Mouse (Mus musculus) CD4-positive, CD25-positive, alpha-beta regulatory T cell, adult 4 months (primary cell): Measurements from ENCODE around the gene Tnpo1. TPM values are rescaled to one million over a fixed set of nuclear protein-coding genes. Genes with fewer than 3 reads are reported as not detected.

ENCODE experiments used
- ATAC-seq: one replicate; pipeline ENCODE4 v1.8.0; 2017
- polyA plus RNA-seq, 2 experiments: library from polyadenylated mRNA; unstranded; fragments of 100-300 nt; shearing (Covaris generic); gene quantifications; one replicate each; pipeline ENCODE4 v1.2.1; 2017

Tnpo1 gene
- polyA plus RNA-seq = 10 to 100 TPM; 23.1 to 39.0 TPM

DNA sequence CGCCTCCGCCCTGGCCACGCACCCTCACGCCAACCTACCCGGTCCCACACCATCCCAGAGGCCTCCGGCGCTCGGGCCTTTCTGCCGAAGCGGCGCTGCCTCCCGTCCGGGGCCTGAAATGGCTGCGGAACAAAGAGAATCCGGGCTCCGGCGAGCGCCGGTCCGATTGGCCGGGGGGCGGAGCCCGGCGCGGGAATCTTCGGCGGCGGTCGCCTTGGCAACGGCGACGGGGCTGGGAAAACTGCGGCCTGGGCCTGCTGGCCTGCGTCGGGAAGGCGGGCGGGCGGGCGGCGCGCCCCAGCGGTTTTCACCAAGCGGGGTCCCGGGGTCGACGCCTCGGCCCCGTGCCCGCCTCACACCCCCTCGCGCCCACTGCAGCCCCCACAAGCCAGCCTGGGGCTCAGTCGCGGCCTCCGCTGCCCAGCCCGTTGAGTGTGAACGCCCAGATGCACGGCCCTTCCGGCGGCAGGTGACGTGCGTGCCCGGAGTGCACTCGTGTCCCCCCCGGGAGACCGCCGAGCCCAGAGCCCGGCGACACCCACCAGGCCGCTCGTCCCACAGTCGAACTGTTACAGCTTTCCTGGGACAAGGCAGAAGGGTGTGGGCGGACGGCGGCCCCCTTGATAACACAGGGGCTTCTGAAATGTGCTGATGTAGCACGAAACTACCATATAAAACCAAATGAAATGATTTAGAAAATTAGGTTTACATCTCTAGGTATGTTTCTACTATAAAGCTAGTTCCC, at the start of gene Tnpo1:
TSS of gene Tnpo1 (minus strand) at position 172 of the 745 bp plus-strand sequence.
- peak; percentile 72 for ATAC-seq

DNA sequence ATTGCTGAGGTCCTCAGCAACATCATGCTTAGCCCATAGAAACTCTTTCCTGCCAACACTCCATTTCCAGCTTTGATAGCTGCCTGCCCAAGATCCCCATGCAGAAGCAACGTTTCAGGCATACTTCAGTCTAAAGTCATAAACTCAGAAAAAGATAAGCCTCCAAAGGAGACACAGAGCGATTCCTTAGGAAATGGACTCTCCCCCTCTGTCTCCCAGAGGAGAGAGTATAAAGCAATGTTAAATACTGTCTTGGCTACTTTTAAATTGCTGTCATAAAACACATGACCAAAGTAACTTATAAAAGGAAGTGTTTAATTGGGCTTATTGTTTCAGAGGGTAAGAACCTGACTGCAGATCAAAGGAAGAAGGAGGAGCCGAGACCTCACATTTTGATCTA, 45.9 kb upstream of the Tnpo1 start:
- no peak for ATAC-seq

DNA sequence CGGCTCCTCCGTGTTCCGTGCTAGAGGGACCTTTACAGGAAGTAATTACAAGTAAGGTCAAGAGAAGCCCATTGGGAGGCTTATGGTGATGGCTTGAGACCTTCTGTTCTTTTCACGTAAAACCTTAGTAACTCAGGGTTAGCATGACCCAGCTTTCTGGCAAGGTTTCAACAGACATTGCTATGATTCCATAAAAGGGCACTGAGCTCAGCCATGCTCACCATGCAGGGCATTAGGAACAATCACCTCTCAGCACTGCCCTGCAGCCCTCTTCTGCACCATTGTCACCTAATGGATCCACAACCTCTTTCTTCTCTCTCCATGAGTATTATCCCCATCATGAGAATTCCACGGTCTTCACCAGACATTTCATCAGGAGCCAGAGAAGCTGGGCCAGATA, 45.5 kb upstream of the Tnpo1 start:
- ATAC-seq = no peak

DNA sequence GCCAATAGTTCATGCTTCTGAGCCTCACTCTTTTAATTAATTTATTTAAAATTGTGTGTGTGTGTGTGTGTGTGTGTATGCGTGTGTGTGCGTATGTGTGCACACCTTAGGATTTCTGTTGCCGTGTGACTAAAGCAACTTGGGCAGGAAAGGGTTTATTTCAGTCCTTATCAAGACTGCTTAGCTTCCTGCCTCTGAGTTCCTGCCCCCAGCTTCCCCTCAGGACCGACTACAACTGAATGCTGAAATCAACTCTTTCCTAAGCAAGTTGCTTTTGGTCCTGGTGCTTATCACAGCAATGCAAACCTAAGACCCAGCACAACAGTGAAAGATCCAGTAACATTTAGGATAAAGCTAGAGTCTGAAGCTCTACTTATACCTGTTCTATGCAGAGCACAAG, 42.3 kb upstream of the Tnpo1 start:
- ATAC-seq = no peak

DNA sequence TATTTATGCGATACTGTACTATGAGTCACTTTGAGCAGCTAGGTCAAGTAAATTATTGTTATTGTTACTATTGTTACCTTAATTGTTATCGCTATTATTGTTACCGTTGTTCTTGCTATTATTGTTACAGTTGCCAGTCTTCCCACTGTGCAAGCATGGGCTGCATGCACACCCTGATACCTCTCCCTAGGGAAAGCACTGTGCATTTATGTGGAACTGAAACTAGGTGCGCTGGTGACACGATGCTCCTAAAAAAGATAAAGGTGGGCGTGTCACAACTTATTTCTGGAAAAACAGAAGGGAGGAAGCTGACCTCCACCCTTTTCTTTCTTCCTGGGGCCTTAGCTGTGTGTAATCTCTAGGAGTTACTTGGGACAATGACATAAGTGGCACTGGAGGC, 41.8 kb upstream of the Tnpo1 start:
- ATAC-seq = no peak

DNA sequence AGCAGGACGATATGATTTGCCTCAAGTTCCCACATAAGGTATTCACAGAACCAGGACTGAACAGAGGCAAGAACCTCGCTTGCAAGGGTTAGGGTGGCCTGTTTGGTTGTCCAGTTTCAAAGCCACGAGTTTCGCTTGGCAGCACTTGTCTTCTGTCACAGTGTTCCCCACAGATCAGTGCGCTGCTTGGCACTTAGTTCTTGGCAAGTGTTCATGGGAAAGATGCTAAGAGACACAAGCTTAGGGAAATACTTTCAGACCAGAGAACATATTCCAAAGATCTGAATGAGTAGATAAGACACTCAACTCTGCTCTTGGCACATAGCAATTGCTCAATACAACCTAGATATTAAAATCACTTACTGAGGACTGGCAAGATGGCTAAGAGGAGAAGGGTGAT, 40.4 kb upstream of the Tnpo1 start:
- no peak for ATAC-seq

DNA sequence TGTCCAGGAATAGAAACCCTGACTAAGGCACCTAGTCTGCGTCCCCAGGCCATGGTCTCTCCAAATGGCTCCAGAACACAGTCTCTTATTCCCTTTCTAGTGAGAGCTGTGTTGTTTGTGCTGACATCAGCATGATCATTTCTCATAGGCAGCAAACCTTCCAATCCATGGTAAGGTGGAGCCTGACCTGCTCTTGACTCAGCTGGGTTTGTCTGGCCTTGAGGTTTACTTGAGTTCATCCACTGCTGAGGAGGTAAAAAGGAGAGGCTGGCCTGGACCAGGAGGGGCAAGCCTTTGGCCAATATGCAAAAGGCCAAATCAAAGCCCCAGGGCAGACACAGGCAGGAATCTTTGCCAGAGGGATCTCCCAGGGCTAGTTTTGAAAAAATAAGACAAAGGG, 37.4 kb upstream of the Tnpo1 start:
- ATAC-seq = no peak

DNA sequence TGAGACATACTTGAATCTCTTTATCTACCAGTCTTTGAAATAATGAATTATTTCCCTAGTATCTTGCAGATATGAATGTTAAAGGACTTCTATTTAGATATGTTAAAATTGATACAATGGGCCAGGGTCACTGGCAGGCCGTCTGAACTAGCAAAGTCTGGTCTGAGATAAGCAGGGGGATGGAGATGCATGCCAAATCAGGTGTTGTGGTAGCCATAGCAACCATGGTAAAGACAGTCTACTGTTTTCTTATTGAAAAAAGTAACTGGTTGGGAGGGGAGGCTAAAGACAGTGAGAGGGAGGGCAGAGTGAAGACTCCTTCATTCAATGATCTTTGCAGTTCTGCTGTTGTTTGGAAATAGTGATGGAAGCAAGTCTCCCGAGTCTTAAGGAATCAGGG, 32.0 kb upstream of the Tnpo1 start:
- ATAC-seq = no peak

DNA sequence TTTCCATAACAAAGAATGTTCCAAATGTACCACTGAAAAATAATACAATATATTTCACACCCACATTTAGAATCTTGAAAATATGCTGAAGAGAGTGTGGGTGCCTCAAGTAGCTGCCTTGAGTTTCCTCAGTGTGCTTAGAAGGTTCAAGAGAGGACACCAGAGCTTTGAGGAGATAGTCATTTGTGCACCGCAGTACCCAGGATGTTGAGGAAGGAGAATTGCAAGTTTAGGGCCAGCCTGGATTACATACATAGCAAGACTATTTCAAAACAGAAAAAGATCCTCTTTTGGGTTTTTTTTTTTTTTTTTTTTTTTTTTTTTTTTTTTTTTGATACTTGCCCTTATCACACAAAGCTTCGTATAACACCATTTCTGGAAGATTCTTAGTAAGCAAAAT, 30.0 kb upstream of the Tnpo1 start:
- ATAC-seq = no peak

DNA sequence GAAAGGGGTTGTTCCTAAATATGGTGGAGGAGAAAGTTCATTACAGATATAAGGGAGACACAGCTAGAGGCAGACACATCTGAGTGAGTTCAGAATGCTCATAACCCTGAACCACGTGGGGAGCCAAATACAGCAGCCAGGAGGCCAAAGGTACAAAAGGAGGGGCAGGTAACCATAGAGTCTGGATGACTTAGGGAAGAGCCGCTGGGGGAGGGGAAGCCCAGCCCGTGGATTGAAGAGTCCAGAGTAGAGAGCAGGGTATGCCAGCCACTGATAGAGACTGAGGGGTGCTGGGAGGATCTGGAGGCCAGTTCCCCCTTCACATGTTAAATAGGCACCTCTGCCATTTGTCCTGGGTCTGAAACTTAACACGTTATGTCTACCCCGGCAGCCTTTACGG, 29.5 kb upstream of the Tnpo1 start:
- ATAC-seq = no peak

DNA sequence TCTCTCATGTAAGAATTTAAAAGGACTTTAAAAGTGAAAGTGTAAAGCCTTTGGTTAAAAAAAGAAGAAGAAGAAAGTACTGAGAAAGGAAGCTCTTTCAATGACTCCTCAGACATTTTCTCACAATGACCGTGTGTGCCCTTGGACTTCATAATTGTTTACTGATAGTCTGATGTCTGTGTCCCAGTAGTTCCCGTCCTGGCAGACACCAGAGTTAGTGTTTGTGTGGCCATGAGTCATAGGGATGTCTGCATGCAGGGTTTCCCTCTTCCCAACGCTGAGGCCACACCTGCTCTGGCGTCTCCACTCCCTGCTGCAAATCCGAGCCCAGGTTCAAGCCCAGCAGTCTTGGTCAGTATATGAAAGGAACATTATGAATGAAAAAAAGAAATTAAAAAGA, 29.0 kb upstream of the Tnpo1 start:
- ATAC-seq = no peak

DNA sequence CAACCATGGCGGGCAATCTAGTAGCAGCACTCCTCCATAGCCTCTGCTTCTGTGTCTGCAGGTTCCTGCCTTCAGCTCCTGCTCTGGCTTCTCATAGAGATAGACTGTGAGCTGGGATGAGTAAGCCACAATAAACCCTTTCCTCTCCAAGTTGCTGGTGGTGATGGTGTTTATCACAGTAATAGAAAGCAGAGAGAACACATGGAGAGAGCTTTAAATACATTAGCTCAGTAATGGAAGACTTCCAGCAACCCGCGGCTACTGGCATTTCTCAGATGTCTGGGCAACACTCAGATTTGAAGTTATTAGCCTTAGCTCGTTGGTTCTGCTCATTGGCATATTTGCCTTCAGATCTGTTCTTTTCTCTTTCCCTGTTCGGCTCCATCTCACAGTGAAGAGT, 27.6 kb upstream of the Tnpo1 start:
- ATAC-seq = no peak

DNA sequence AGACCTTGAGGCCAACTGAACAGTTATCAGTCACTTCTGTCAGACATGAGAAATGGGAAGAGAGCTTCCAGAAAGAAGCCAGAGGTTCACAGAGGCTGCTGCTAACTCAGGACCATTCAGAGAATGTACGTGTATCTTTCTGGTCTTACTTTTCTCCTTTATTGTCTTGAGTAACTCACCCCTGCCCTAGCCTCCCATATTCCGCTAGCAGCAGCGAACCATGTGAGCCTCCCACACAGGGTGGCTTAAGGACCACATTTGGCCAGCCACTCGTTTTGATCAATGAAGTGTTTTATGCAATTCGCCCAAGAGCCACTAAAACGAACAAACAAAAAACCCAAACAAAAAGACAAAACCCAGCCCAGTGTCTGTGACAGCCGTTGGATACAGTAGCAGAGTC, 25.8 kb upstream of the Tnpo1 start:
- ATAC-seq = no peak

DNA sequence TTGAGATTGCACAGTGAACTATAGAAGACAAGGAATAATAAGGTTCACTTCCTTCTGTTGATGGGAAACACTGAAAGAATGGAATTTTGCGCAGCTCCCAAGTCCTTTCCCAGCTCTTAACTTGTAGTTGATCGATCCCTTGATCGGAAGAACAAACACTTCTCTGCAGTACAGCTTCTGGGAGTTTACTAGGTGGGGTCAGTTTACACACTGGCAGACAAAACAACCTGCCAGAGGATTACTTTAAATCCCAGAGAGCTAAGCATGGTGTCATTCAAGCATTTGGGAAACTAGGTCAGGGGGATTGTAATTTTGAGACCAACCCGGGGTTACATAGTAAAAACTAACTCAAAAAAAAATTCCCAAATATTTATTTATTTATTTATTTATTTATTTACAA, 22.0 kb upstream of the Tnpo1 start:
- ATAC-seq = no peak

DNA sequence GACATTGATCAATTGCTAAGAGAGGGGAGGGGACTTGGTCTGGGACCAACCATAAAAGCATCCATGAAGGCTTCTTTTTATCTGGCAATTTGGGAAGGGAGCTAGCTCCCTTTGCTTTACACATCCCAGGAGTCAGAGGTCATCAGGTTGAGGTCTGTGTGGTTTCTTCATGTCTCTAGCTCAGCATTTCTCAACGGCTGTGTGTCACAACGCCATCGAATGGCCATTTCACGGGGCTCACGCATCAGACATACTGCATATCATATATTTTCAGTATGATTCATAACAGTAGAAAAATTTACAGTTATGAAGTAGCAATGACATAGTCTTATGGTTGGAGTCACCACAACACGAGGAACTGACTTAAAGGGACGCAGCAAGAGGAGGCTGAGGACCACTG, 20.2 kb upstream of the Tnpo1 start:
- ATAC-seq = no peak

DNA sequence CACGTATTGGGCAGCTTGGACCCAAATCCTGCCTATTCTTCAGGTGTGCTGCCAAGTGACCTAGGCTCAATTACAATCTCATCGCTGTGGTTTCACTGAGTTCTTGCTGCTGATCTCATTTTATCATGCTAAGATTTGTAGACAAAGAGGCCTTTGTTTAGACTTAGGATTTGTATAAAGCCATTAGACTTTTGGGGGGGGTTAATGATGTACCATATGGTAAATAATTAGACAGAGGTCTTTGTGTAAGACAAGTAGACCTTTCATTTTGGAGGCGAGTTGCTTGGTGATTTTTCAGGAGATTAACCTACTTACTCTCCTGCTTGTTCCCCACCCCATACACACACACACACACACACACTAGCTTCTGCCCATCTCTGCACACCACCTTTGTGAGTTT, 19.7 kb upstream of the Tnpo1 start:
- ATAC-seq = no peak

DNA sequence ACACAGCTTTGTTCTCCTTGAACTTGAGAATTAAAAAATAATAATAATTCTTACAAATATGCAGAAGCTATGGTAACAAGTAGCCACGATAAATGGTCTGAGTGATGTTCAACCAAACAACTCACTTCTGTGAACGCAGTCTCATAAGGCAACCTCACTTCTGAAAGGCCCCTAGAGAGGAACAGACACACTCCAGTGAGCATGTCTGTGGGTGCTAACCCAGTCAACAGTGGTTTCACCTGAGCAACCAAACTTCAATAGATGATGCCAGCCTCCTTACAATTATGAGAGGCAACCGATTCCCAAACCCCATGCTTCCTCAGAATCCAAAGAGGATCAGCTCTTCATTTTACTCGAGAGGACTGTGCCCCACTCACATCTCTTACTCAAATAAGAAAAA, 19.2 kb upstream of the Tnpo1 start:
- ATAC-seq = no peak

DNA sequence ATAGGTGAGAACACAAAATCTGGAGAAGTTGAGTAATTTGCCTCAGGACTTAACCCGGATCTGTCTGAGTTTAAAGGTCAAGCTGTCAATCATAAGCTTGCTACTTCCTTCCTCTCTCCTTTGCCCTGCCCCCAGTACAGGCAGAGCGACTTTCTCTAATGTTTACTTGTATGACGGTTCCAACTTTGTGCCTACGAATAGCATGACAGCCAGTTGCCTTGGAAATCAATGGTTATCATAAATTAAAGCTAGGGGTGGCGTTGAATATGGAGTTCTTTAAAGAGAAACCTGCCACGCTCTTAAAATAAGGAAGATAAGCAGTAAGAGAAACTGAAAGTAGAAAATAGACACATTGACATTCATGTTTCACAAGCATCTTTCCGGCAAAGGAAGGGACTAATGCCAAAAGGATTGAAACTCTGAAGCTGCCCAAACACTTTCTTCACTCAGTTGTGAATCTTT, 18.5 kb upstream of the Tnpo1 start:
- ATAC-seq = peak; percentile 93

DNA sequence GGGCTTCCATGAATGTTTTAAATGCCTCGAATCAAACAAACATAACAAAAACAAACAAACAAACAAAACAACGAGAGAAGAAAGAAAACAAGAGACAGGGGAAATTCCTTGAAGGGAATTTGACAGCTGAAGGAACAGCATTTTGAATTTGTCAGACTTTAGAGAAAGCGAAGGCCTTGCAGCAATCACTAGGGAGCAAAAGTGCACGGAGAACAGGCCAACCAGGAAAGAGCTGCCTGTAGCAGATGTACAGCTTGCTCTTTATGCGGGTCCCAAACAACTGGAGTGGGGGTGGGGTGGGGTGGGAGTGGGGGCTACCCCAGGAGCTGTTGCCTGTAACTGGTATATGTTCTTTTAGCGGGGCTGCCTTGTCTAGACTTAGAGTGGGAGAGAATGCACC, 16.2 kb upstream of the Tnpo1 start:
- ATAC-seq = no peak

DNA sequence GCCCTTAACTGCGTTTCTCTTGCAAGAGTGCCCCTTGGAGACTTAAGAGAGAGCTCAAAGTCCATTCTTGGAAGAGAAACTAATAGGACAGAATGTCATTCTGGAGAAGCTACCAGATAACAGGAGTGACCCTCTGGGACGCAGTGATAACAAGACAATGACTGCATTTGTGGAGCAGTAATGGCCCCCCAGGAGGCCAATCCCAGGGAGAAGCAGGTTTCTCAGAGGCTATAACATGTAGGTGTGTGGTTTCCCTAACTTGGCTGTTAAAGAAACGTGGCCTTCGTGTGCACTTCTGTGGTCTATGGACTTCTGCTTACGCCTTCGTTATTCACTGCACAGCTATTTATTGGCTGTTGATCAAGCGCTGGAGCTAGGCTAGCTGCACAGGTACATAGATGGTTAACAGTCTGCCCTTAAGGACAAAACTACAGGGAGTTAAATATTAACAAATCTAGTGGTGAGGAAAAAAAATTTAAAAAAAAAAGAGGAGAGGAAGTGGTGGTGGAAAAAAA, 15.7 kb upstream of the Tnpo1 start:
- ATAC-seq = no peak

DNA sequence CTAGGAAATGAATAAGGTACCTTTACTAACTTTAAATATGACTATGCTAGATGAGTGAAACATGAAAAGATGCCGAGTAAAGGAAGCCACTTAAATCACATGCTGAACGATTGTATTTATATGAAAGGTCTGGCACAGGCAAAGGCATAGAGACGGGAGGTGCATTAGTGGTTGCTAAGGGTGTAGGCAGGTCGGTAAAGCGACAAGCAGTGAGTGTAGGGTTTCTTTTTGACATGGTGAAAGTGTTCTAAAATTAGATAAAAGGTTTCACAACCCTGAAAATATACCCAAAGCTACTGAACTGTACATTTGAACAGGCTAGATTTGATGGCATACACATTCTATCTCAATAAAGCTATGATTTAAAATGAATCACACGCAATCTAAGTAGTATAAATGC, 10.9 kb upstream of the Tnpo1 start:
- ATAC-seq = peak; percentile 61

DNA sequence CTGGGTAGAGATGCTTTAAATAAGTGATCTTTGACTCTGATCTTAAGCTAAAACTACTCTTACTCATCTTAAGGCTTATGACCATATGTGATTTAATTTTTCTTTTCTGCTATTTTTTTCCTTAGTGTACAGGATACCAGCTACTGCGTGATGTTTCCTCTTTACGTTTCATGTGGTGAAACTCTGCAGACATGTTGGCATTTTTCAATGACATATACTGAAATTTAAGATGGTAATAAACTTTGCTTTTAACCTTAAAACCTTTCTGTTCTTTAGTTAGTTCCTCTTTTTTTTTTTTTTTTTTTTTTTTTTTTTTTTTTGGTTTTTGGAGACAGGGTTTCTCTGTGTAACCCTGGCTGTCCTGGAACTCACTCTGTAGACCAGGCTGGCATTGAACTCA, 2.7 kb upstream of the Tnpo1 start:
- ATAC-seq = no peak

DNA sequence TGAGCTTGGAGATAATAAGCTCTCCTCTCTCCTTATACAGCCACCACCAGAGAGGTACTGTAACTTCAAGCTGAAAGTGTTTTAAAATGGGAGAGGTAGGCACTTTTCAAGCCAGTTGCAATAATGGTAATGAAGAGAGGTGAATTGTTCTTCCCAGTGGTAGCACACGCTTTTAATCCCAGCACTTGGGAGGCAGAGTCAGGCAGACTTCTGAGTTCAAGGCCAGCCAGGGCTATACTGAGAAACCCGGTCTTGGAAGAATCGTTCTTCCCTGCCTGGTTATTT, 716 bp upstream of the Tnpo1 start:
- no peak for ATAC-seq

DNA sequence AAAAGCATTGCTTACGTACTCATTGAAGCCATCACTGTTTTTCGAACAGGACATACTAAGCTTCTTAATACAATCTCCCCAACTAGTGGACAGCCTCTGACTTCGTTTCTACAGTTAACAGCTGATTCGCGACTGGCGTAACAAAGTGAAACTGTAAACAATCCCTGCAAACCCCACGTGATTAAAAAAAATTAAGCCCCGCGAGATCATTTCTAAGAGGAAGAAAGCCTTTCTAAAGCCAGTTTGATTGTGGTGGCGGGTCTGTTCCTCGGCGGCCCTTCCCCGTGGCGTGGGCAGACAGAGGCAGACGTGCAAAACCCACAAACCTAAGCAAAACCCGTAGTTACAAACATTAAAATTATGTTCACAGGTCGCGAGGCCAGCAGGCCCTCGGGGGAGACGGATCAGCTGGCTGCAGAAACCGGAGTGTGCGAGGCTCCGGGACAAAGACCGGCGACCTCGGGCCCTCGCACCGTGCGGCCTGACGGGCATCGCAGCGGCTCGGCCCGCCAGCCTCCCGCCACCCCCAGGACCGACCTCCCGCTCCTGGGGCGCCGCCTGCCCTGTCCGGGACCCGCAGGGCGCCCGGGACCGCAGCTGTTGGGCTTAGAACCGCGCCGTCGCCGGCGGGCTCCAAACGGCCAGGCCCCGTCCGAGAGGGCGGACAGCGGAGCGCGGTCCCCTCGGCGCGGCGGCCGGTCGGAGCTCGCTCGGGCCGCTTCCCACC, 535 bp downstream of the Tnpo1 start:
- ATAC-seq = peak; percentile 79
